Mouse (Mus musculus) cerebellum, adult 11 months (tissue): ENCODE measurements at regions not wholly inside any gene's neighbourhood (a gene's known extent, or its start where the extent isn't known, plus 50 kb on each side); places are given as distances from the start of the nearest gene placed in this dataset.
"Not testable (repeated sequence)": the region's sequence is repeated elsewhere in the genome, so short reads cannot be mapped to it uniquely, and the experiment has no call there.

Source experiments
- DNase-seq: peaks from one replicate; pipeline ENCODE4 v3.0.0; 2022

DNA sequence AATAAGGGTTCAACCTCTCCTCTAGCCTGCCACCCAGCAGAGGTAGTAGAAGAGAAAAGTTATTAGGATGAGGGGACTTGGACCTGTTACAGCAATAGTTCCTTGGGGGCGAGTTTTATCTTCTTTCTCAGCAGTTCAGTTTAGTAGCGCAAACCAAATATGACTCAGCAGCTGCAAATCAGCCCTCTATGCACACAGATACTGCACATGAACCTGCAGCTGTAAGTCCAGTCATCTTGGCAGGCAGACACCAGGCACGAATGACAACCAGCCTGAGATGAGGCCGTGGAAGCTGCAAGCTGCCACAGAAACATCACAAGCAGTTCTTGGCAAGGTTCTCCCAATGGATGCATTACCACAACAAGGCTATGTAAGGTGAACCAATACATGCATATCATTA, 327.0 kb upstream of the Akr1e1 start:
- no peak for DNase-seq

DNA sequence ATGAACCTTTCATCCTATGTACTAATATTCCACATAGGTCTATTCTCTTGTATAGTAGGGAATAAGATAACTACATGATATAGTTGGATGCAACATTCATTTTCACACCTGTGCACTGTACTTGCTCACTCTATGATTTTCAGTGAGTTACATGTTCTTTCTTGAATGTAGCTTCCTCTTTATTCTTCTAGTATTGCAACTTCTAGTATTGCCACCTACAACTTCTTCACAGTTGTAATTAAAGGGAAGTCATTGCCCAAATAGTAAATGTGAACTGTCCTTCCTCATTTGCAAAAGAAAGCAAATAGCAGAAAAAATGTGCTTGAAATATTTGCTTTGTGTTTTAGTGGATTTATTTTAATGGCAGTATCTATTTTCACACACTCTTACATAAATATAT, 330.9 kb upstream of the Akr1e1 start:
- no peak for DNase-seq

DNA sequence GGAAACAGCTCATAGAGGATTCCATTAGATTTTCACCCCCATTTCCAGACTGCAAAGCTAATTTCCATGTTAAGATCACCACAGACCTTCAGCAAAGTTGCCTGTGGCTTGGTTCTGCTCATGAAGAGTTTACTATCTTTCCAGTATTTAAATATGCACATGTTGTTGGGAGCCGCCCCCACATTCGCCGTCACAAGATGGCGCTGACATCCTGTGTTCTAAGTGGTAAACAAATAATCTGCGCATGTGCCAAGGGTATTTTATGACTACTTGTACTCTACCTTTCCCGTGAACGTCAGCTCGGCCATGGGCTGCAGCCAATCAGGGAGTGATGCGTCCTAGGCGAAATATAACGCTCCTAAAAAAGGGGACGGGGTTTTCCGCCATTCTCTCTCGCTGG, 333.5 kb upstream of the Akr1e1 start:
- DNase-seq: peak; percentile 1

DNA sequence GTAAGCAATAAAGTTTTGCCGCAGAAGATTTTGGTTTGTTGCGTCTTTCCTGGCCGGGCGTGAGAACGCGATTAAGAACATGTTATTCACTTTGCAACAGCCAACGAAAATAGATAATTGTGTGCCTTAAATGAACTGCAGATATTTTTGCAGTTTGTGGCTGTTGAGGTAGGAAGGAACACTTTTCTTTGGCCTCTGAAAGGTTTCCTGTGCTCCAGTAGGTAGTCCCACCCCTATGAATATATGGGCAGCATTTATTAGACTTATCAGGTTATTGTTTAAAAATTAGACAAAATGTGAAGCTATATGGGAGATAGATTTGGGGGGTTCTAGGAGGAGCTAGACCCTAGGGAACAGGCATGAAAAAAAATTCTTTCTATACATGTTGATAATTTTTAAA, 334.1 kb upstream of the Akr1e1 start:
- no peak for DNase-seq

DNA sequence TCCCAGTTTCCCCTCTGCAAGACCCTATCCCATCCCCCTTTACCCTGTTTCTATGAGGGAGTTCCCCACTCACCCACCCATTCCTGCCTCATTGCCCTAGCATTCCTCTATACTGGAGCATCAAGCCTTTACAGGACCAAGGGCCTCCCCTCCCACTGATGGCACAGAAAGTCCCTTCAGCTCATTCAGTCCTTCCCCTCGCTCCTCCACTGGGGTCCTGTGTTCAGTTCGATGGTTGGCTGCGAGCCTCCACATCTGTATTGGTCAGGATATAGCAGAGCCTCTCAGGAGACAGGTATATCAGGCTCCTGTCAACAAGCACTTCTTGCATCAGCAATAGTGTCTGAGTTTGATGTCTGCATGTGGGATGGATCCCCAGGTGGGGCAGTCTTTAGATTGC, 346.4 kb upstream of the Akr1e1 start:
- no peak for DNase-seq

DNA sequence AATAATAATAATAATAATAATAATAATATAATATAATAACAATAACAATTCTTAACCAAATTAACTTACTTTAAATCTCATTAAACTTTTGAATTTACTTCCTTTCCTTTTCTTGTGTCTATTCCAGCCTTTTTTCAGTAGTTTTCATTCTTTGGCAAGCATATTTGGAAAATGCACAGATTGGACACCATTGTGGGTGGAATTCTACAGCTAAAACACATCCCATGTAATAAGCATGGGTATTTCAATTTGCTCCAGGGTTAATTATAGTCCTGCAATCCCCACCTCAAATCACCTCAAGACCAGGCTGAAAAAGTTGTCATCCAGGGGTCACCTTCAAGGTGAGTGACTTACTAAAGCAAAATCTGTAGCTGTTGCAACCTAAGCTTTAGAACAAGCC, 355.9 kb upstream of the Akr1e1 start:
- no peak for DNase-seq

DNA sequence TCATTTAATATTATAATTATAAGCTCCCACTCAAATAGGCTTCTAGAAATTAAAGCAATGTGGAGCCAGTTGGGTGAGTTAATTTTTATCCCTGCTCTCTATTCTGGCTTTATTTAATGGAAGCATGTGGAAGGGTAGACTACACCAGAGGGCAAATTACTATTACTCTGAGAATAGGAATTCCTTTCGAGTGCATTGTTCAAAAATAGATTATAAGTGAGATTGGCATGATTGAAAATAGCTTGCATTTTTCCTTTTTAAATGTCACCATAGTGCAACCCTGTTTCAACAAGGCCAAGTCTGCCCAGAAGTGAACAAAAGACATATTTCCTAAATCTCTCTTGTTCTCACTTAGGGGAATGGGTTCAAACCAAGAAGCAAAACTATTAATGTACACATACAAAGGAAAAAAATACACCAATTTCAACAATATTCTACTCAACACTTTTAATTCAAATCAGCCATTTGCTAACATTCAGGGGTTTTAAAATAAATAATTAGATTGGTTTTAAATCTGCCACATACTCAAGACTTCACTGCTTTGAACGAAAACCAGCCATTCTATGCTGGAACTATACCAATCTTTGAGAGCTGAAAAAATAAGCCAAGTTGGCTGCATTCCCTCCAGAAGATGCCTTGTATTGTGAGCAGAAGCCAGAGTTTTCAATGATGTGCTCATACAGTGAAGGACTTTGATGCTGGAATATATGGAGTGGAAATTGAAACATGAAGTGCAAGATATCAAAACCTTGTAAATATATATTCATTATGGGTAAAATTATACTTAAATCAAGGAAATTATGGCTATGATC, 361.3 kb upstream of the Akr1e1 start:
- DNase-seq: no peak

DNA sequence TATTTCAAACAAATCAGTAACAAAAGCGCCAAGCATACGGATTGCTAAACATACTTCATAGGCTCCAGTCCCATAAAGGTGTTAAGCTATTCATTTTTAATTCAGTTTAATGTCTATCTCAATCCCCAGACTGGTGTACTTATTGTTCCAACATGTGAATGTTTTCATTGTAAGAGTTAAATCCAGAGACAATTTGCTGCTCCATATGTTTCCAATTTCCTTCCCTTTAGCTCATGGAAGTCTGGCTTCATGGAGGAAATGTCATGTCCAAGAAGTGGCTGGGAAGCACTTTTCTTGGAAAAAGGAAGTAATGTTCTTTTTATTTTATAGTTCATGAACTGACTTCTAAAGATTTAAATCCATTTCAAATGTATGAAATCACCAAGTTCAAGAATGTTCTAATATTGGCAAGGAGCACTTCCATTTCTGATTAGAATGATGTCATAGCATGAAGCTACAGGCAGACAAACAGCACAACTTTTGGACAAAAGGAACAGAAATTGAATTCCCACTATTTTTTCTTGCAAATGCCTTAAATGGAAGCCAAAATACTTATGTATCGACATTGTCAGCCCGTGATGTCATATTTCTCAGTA, 362.6 kb upstream of the Akr1e1 start:
- DNase-seq: no peak

DNA sequence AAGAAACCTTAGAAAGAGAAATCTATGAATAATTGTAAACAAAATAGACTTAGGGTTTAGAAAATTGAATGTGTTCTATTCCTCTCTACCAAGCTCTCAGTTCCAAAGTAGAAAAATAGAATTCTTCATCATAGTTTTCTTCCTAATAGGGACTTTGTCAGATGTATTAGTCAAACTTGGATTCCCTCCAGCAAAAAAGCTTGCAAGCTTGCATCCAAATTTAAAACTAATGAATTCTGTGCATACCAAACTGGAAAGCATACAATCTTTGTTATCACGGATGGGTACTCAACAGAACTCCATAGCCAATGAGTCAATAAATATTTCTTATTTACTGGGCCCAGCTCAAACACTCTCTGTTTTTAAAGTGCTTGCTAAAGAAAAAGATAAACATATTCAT, 383.9 kb upstream of the Akr1e1 start:
- DNase-seq: no peak

DNA sequence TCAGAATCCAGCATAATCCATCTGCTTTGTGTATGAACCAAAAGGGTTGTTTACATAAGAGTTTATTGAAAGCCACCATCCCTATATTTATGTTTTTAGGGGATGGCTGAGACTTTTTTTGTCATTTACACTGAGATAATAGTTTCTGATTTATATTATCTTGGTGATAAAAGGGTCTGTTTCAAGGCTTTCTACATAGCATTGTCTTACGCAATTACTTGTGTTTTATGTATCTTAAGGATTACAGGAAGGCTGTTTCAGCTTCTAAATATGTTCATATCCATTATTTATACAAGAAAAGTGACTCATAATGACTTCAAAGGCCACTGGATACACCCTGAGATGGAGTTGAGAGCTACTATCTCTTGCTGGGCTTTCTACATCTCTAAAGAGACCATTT, 399.3 kb upstream of the Akr1e1 start:
- no peak for DNase-seq

DNA sequence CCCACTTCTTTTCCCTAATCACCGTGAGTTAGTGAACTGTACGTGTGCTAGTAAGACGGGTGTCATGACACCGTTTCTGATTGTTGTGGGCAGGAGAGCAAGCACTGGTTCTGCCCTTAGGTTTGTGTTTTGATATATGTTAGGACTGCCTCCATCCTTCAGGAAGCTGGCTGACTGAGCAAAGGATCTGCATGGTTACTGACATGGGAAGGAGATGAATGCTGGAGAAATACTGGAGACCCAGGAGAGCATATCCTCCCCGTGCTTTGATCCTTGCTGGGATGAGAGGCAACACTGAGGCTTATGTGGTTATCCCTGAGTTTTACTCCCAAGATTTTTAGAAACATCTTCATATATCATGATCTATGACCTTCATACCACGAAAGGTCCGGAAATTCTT, 413.5 kb upstream of the Akr1e1 start:
- DNase-seq: no peak

DNA sequence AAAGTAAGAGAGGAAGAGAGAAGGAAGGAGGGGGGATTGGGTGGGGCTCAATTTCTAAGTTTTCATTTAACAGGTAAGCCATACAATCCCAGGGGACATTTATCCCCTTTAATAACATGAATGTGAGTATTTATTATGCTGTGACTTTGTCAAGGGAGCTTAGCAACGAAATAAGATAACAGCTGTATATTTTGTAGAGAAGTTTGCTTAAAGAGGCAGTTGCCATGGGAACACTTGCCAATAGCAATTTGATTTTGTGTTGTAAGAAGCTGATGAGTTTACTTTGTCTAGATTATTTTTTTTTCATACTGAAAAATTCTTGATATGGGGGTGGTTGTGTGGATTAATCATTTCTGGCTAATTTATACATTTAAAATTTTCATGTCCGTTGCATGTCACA, 450.9 kb upstream of the Akr1e1 start:
- no peak for DNase-seq

DNA sequence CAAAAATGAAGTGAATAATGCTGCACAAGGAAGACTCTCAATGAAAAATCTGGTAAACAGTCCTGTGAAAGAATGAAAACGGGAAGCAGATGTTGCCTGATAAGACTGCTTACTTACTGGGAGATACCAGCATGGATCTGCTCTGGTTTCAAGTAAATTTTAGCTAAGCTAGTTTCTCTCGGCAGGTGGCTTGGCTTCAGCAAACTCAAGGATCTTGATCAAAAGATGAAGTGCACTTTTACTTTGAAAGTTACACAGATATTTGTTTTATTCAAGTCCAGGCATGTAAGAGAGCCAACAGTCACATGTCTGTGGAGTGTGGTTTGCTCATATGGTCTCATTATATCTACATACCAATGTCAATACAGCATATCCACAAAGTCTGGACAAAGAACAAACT, 451.5 kb upstream of the Akr1e1 start:
- no peak for DNase-seq

DNA sequence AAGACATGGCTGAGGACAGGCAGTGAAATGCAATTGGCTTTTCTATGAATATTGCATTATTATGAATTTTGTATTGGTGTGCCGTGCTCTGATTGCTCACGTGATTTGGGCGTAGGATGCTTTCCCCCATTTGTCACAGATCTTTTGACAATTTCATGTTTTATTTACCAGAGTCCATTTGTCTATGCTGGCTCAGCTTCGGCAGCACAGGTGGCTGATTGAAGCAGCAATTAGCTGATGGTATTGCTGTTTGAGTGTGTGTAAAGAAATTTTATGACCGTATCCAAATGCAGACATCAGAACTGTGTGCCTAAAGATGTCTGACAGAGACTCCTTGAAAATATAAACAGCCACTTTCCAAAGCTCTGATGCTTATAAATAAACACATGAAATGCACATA, 498.5 kb upstream of the Akr1e1 start:
- DNase-seq: no peak

DNA sequence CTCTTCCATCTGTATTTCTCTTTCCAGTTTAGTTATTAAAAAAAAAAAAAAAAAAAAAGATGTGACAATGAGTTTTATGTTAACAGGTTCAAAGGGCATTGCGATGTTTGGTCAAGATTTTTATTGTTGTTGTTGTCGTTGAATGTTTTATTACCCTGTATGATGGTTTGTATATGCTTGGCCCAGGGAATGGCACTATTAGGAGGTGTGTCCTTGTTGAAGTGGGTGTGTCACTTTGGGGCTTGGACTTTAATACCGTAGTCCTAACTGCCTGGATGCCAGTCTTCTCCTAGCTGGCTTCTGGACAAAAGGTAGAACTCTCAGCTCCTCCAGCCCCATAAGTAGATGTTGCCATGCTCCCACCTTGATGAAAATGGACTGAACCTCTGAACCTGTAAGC, 545.9 kb upstream of the Akr1e1 start:
- DNase-seq: no peak

DNA sequence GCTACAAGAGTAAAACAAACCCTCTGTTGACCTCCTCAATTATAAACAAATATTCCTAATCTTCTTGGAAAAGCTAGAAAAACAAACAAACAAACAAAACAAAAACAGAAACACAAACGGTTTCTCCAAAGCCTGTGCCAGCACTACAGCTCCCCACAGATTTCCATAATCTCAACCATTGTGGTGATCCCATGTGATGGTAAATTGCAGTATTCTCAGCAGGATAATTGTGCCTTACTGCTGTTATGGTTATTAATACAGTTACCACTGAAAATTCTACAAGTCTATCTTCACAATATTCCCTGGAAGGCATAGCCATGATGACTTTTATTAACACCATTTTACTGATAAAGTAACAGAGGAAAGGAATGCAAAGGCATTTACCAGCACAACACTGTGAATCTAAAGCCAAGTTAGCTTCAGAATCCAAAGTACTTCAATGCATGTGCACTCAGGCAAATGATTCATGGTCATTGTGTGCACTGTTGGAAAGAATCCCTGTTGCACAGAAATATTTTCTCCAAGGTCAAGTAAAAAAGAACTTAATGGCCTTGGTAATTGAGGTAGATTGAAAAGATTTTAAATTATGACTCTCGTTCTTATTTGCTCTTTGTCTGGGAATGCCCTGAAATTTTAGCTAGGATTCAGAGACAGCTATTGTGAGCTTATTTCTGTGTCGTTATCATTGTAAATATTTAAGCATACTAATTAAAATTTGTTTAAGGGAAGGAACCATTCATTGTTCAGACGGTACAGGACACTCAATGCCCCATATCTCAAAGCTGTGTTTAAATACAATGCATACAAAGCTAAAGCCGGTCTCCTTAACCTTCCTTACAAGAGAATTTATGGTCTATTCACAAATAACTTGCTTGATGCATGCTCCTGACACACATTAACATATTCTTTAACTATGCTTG, 551.1 kb upstream of the Akr1e1 start:
- no peak for DNase-seq

DNA sequence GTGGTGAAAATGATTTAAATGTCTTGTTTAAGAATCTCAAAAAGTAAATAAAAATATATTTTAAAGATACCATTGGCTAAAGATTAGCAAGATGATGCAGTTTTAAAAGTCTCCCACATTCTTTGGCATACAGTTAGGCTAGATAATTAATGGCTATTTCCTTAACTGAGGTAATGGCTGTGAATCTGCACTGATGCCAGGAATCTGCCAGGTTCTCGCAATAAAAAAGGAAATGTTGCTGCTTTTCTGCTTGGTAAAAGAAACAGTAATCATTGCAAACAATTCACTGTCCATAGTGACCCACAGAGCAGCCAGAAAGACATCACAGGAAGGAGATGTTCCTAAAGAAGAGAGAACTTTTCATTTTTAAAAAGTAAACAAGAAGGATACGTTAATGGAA, 557.7 kb upstream of the Akr1e1 start:
- no peak for DNase-seq

DNA sequence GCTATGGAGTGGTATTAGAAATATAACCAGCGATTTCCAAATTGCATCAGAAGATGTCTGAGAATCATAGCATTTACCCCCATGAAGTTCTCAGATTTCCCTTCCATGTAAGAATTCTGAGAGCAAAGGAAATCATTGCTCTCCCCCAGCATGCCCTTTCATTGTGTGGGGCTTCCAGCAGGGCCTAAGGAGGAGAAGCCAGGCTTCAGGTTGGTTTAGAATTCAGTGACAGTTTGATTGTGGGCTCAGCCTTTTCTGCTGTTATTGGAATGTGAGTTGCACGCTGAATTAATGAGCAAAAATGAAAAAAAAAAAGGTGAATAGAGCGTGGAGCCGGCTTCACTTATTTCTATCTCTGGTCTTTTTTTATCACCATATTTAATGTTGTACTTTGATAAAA, 570.0 kb upstream of the Akr1e1 start:
- no peak for DNase-seq

DNA sequence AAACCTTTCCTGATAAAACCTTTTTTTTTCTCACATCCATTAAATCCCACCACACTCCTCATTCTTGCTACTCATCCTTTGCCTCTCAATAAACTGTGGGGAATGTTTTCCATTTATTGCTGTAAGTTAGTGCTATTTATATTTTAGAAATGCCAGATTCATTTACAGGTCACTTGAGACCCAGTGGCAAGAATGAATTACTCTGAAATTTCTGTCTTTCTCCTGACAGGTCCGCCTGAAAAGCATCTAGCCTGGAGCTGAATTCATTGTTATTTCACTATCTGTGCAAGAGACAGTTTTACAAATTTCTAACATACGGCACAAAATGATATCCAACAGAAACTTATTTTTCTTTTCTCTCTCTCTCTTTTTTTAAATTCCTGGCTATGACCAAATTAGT, 570.6 kb upstream of the Akr1e1 start:
- DNase-seq: no peak

DNA sequence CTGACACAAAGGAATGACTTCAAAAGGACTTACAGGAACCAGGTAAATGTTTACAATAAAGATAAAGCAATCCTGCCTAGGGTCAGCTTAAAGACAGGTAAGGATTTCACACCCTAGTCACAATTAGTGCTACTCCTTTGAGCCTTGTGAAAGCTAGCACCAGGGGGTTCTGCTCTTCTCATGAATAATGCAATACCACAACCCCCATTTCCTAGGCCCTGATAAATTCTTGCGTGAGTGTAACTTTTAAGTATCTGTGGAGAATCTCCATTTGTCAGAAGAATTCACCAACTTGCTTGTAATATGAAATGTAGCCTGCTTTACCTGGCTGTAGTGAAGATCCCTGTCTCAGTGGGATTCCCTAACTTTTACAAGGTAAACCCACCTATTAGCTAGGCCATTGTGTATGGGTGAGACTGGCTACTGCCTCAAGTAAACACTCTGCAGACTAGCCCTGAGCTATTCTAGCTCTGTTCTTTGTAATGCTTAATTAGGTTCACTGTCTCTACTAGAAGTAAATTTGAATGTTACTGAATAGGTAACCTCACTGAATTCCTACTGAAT, 576.3 kb upstream of the Akr1e1 start:
- DNase-seq: not testable (repeated sequence)

DNA sequence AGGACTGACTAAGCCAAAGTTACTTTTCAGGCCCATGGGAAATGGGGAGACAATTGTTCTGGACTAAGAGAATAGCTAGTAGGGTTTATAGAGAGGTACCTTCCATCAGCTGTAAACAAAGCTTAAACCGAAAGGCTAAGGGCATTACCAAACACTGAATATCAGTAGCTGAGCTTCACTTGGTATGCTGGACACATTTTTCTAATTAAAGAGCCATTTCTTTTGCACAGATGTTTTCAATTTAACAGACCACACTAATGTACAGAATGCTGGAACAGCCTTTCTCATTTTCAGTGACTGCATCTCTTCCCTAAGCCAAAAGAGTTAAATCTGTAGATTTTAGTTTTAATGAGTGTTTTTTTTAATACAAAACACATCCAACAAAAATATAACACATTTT, 593.8 kb upstream of the Akr1e1 start:
- no peak for DNase-seq

DNA sequence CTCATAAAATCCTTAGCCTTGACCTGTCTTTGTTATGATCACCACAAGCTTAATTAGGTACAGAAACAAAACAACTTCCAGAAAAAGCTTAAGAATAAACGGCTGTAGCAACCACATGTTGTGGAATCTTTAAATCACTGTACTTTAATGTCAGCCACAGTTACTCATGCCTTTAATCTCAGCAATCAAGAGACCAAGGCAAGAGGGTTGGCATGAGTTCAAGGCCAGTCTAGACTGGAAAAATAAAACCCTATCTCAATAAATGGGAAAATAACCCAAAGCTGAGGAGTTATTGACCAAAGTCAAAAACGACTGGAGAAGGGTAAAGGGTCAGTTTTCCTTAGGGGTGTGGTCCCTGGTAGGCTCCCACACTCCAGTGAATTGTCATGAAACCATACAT, 595.2 kb upstream of the Akr1e1 start:
- DNase-seq: no peak

DNA sequence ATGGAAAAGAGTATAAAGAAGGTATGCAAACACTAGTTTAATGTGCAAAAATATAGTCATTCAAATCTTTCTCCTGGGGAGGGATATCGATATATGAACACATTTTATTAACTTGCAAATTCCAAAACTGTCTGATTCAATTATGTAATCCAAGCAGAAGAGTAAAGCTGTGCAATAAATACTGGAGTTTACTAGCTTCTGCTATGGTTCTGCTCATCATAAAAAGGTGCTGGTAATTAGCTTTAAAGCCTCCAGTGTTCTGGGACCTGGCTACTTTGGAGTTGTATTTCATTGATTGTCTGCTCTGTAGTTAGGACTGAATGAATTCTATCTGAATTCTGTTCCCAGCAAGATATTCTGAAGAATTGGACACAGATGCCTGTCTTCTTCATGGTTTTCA, 602.7 kb upstream of the Akr1e1 start:
- no peak for DNase-seq

DNA sequence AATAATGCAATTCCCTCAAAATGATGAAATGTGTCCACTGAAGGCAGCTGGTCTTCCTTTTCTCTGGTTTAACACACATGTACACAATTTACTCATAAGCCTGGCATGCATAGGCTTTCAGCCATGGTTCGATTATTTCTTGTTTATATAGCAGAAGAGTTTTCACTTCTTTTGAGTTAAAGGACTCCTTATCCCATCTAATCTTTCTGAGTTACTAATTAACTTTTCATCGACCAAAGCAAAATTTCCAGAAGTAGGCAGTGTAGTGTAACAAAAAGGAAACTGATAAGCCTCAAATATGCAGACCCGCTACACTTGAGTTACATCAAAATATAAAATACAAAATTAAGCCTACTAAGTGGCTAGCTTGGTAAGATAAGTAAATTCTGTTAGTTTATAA, 620.5 kb upstream of the Akr1e1 start:
- no peak for DNase-seq
